Mouse (Mus musculus): ENCODE data around the gene Napepld.
"Not testable (repeated sequence)": the region's sequence is repeated elsewhere in the genome, so short reads cannot be mapped to it uniquely, and the experiment has no call there.

Napepld gene

GRCm38 (mm10) chr5:21701351-21702008, at the start of gene Napepld:
Napepld (minus strand) TSS chr5:21701396.
- peak; percentile 99 for DNase-seq (ENCODE audit: low spot score in 2 of 2)

GRCm38 (mm10) chr5:21745966-21746365, 44.8 kb upstream of the Napepld start:
- no peak for DNase-seq (ENCODE audit: low spot score in 2 of 2)

GRCm38 (mm10) chr5:21744651-21745050, 43.5 kb upstream of the Napepld start:
- no peak for DNase-seq (ENCODE audit: low spot score in 2 of 2)

GRCm38 (mm10) chr5:21743606-21744005, 42.4 kb upstream of the Napepld start:
- DNase-seq (ENCODE audit: low spot score in 2 of 2), result no peak

GRCm38 (mm10) chr5:21739881-21740280, 38.7 kb upstream of the Napepld start:
- no peak for DNase-seq (ENCODE audit: low spot score in 2 of 2)

- DNase-seq (ENCODE audit: low spot score in 2 of 2), result no peak
Observed at GRCm38 (mm10) chr5:21739120-21739519, 37.9 kb upstream of the Napepld start.

GRCm38 (mm10) chr5:21737620-21738019, 36.4 kb upstream of the Napepld start:
- DNase-seq (ENCODE audit: low spot score in 2 of 2), result no peak

- DNase-seq (ENCODE audit: low spot score in 2 of 2), result peak; percentile 86 to 93
Observed at GRCm38 (mm10) chr5:21736956-21737585, 35.9 kb upstream of the Napepld start, which contains the start of gene Pmpcb. Pmpcb (plus strand) TSS chr5:21737141.

- DNase-seq (ENCODE audit: low spot score in 2 of 2), result no peak
Observed at GRCm38 (mm10) chr5:21736046-21736445, 34.9 kb upstream of the Napepld start.

- peak; percentile 48 to 53 for DNase-seq (ENCODE audit: low spot score in 2 of 2)
Observed at GRCm38 (mm10) chr5:21735584-21735983, 34.4 kb upstream of the Napepld start.

- DNase-seq (ENCODE audit: low spot score in 2 of 2), result no peak
Observed at GRCm38 (mm10) chr5:21735100-21735499, 33.9 kb upstream of the Napepld start.

GRCm38 (mm10) chr5:21732930-21733329, 31.7 kb upstream of the Napepld start:
- DNase-seq (ENCODE audit: low spot score in 2 of 2), result peak; percentile 81 to 93

- DNase-seq (ENCODE audit: low spot score in 2 of 2), result no peak
Observed at GRCm38 (mm10) chr5:21732177-21732911, 31.1 kb upstream of the Napepld start.

GRCm38 (mm10) chr5:21729107-21729506, 27.9 kb upstream of the Napepld start:
- DNase-seq (ENCODE audit: low spot score in 2 of 2), result no peak

GRCm38 (mm10) chr5:21724872-21725271, 23.7 kb upstream of the Napepld start:
- no peak for DNase-seq (ENCODE audit: low spot score in 2 of 2)

- DNase-seq (ENCODE audit: low spot score in 2 of 2), result no peak
Observed at GRCm38 (mm10) chr5:21724427-21724826, 23.2 kb upstream of the Napepld start.

- DNase-seq (ENCODE audit: low spot score in 2 of 2), result no peak
Observed at GRCm38 (mm10) chr5:21719209-21719608, 18.0 kb upstream of the Napepld start.

- DNase-seq (ENCODE audit: low spot score in 2 of 2), result no peak
Observed at GRCm38 (mm10) chr5:21718546-21718945, 17.4 kb upstream of the Napepld start.

GRCm38 (mm10) chr5:21717165-21717715, 16.0 kb upstream of the Napepld start:
- no peak for DNase-seq (ENCODE audit: low spot score in 2 of 2)

GRCm38 (mm10) chr5:21714447-21714846, 13.3 kb upstream of the Napepld start:
- DNase-seq (ENCODE audit: low spot score in 2 of 2), result no peak

- no peak for DNase-seq (ENCODE audit: low spot score in 2 of 2)
Observed at GRCm38 (mm10) chr5:21712127-21712715, 11.0 kb upstream of the Napepld start.

- DNase-seq (ENCODE audit: low spot score in 2 of 2), result not testable (repeated sequence)
Observed at GRCm38 (mm10) chr5:21708011-21708410, 6.8 kb upstream of the Napepld start.
